Comparison of ENCODE assay signal across 11 mouse cellular contexts in the genomic region with DNA sequence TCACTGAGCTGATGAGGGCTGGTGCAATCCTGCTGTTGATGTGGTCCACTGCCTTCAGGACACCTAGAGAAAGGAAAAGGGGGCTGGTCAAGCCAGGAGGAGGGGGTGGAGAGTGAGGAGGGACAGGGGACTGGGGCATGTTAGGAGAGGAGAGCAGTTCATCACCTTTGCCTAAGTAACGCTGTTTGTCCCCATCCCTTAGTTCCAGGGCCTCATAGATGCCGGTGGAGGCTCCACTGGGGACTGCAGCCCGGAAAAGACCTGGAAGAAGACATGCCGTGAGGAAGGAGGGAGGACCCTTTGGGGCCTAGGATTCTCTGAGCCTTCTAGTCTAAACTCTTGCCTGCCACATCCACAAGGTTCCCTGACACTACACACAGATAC. TPM values are rescaled to one million over a fixed set of nuclear protein-coding genes. Genes with fewer than 3 reads are reported as not detected.
A peak's percentile ranks its signal among the peaks of the same experiment; 100 is the strongest.
DNase-seq lines count a peak whose midpoint lies in the region; ATAC-seq lines count a peak whose summit lies in the region.
"Had no signal": no experiment of that assay in that cellular context is flagged by ENCODE, and none has a peak within 500 bp of the region (broad histone marks: within the 10 kb centered on the region; RNA-seq: fewer than 3 reads in every experiment).

No protein-coding gene starts in this region.

- H3K4me3 ChIP-seq in hindbrain, embryonic 13.5 days, result no peak overlapping the region; the same call in 1 of the 2 replicates
- H3K4me3 ChIP-seq in hindbrain, embryonic 11.5 days (ENCODE audit: low read depth, low read length), result no peak overlapping the region
- H3K4me3 ChIP-seq in embryonic facial prominence, embryonic 10.5 days, result peak overlapping the region; percentile 11; the same call in 1 of the 2 replicates
- no peak overlapping the region for H3K4me3 ChIP-seq in hindbrain, embryonic 14.5 days (replicated peaks; ENCODE audit: low read length)
- no peak overlapping the region for H3K4me3 ChIP-seq in midbrain, embryonic 15.5 days

- ATAC-seq in hindbrain, embryonic 13.5 days (ENCODE audit: low FRiP score), result no peak
- no peak for ATAC-seq in hindbrain, embryonic 11.5 days (ENCODE audit: low FRiP score)
- ATAC-seq in hindbrain, embryonic 14.5 days (ENCODE audit: low FRiP score), result no peak
- no peak for ATAC-seq in midbrain, embryonic 15.5 days (replicated peaks)
- no peak for ATAC-seq in erythroid progenitor cell, adult 5-6 weeks (replicated peaks; ENCODE audit: low FRiP score, poor library complexity, severe bottlenecking)

- H3K9me3 ChIP-seq in hindbrain, embryonic 13.5 days, result no peaks in the 10 kb centered on the region
- no peaks in the 10 kb centered on the region for H3K9me3 ChIP-seq in hindbrain, embryonic 11.5 days (ENCODE audit: control insufficient read depth, low read length)
- H3K9me3 ChIP-seq in embryonic facial prominence, embryonic 10.5 days, result no peaks in the 10 kb centered on the region
- no peaks in the 10 kb centered on the region for H3K9me3 ChIP-seq in hindbrain, embryonic 14.5 days (ENCODE audit: control insufficient read depth, low read length)
- H3K9me3 ChIP-seq in midbrain, embryonic 15.5 days, result no peaks in the 10 kb centered on the region

- no peak for DNase-seq in hindbrain, embryonic 11.5 days (ENCODE audit: low spot score)
- DNase-seq in embryonic facial prominence, embryonic 10.5 days (ENCODE audit: low spot score), result no peak
- DNase-seq in hindbrain, embryonic 14.5 days (ENCODE audit: low spot score), result no peak
- DNase-seq in adrenal gland, adult 2 months, result no peak
- DNase-seq in embryo, embryonic 10.5 days (ENCODE audit: low spot score), result no peak
- DNase-seq: heart, postnatal 14 days had no signal

- H3K27ac ChIP-seq in hindbrain, embryonic 13.5 days, result no peak overlapping the region
- no peak overlapping the region for H3K27ac ChIP-seq in hindbrain, embryonic 11.5 days (ENCODE audit: low read depth, low read length)
- H3K27ac ChIP-seq in embryonic facial prominence, embryonic 10.5 days (replicated peaks), result peak overlapping the region; percentile 40
- H3K27ac ChIP-seq in hindbrain, embryonic 14.5 days, result no peak overlapping the region
- H3K27ac ChIP-seq in midbrain, embryonic 15.5 days, result peak overlapping the region; percentile 13; the same call in 1 of the 2 replicates

- H3K4me1 ChIP-seq in hindbrain, embryonic 13.5 days (replicated peaks), result peaks cover 32% of the 10 kb centered on the region
- no peaks in the 10 kb centered on the region; the same call in 1 of the 2 replicates for H3K4me1 ChIP-seq in hindbrain, embryonic 11.5 days (replicated peaks; ENCODE audit: control insufficient read depth, insufficient read depth, low read length)
- peaks cover 33% of the 10 kb centered on the region for H3K4me1 ChIP-seq in embryonic facial prominence, embryonic 10.5 days
- H3K4me1 ChIP-seq in hindbrain, embryonic 14.5 days (replicated peaks; ENCODE audit: control insufficient read depth, insufficient read depth, low read length), result peaks cover 15% of the 10 kb centered on the region; the same call in 1 of the 2 replicates
- H3K4me1 ChIP-seq in midbrain, embryonic 15.5 days, result peaks cover 27% of the 10 kb centered on the region

- H3K9ac ChIP-seq in hindbrain, embryonic 13.5 days, result peak overlapping the region; percentile 81
- H3K9ac ChIP-seq in hindbrain, embryonic 11.5 days (ENCODE audit: low read depth, low read length), result no peak overlapping the region
- H3K9ac ChIP-seq in hindbrain, embryonic 14.5 days, result no peak overlapping the region
- no peak overlapping the region for H3K9ac ChIP-seq in midbrain, embryonic 15.5 days

- WGBS in hindbrain, embryonic 13.5 days, result 43% methylated on average over 4 of the region's 4 CpGs
- WGBS in hindbrain, embryonic 11.5 days, result 34% methylated on average over 4 of the region's 4 CpGs
- WGBS in embryonic facial prominence, embryonic 10.5 days, result 25% methylated on average over 4 of the region's 4 CpGs
- WGBS in hindbrain, embryonic 14.5 days, result 19% methylated on average over 4 of the region's 4 CpGs
- 24% methylated on average over 4 of the region's 4 CpGs for WGBS in midbrain, embryonic 15.5 days

- peaks cover 18% of the 10 kb centered on the region for H3K27me3 ChIP-seq in hindbrain, embryonic 13.5 days
- peaks cover 4% of the 10 kb centered on the region for H3K27me3 ChIP-seq in hindbrain, embryonic 11.5 days (ENCODE audit: control insufficient read depth, insufficient read depth, low read length)
- H3K27me3 ChIP-seq in embryonic facial prominence, embryonic 10.5 days (replicated peaks; ENCODE audit: low read depth, poor library complexity, severe bottlenecking), result peaks cover 86% of the 10 kb centered on the region
- H3K27me3 ChIP-seq in hindbrain, embryonic 14.5 days (ENCODE audit: control insufficient read depth, insufficient read depth, low read length), result no peaks in the 10 kb centered on the region
- H3K27me3 ChIP-seq in midbrain, embryonic 15.5 days (replicated peaks), result 0 out of 2 replicates have a peak, but pooled peaks cover 2% of the 10 kb centered on the region

- H3K4me2 ChIP-seq in hindbrain, embryonic 13.5 days, result peak overlapping the region; percentile 72
- no peak overlapping the region for H3K4me2 ChIP-seq in hindbrain, embryonic 11.5 days (replicated peaks; ENCODE audit: low read depth, low read length)
- peak overlapping the region; percentile 71 for H3K4me2 ChIP-seq in hindbrain, embryonic 14.5 days (replicated peaks)
- peak overlapping the region; percentile 81 for H3K4me2 ChIP-seq in midbrain, embryonic 15.5 days

- H3K36me3 ChIP-seq in hindbrain, embryonic 13.5 days, result no peaks in the 10 kb centered on the region
- no peaks in the 10 kb centered on the region for H3K36me3 ChIP-seq in hindbrain, embryonic 11.5 days (ENCODE audit: control insufficient read depth, insufficient read depth, low read length)
- no peaks in the 10 kb centered on the region for H3K36me3 ChIP-seq in embryonic facial prominence, embryonic 10.5 days (replicated peaks)
- H3K36me3 ChIP-seq in hindbrain, embryonic 14.5 days (replicated peaks; ENCODE audit: control insufficient read depth, insufficient read depth), result no peaks in the 10 kb centered on the region
- H3K36me3 ChIP-seq in midbrain, embryonic 15.5 days (replicated peaks), result no peaks in the 10 kb centered on the region

RNA-seq across cellular contexts. Expression of a gene that starts 1.9 kb away (rescaled TPM):
- polyA plus RNA-seq in hindbrain, embryonic 13.5 days (2015; fragmentation: Nextera tagmentation; extraction: Ambion mirVana), result 53.2 and 58.7 TPM in 2 replicates
- 5.9 and 7.1 TPM in 2 replicates for polyA plus RNA-seq in hindbrain, embryonic 11.5 days (2014; fragmentation: Nextera tagmentation; extraction: Ambion mirVana)
- 2.3 and 2.4 TPM in 2 replicates for polyA plus RNA-seq in embryonic facial prominence, embryonic 10.5 days (2016; fragmentation: Nextera tagmentation; extraction: Ambion mirVana)
- 142 and 174 TPM in 2 replicates for polyA plus RNA-seq in hindbrain, embryonic 14.5 days (2014; fragmentation: Nextera tagmentation; extraction: Ambion mirVana)
- 89.2 and 90.8 TPM in 2 replicates for polyA plus RNA-seq in midbrain, embryonic 15.5 days (2015; fragmentation: Nextera tagmentation; extraction: Ambion mirVana)
- 10 to 100 TPM; 12.4 to 35.9 TPM for total RNA-seq in adrenal gland, adult 2 months (2021)
- polyA plus RNA-seq in adrenal gland, adult 2 months (2012; rRNA removed), result 8.3 and 16.5 TPM in 2 replicates
- not detected in 2 replicates for total RNA-seq in erythroid progenitor cell, adult 5-6 weeks (2015; ENCODE audit: low replicate concordance)
- total RNA-seq in erythroid progenitor cell, adult 5-6 weeks (2017; ENCODE audit: low replicate concordance), result not detected in 2 replicates

RNA-seq across cellular contexts. Expression of a gene that starts 11.2 kb away (rescaled TPM):
- polyA plus RNA-seq in hindbrain, embryonic 13.5 days (2015; fragmentation: Nextera tagmentation; extraction: Ambion mirVana), result 21.6 and 22.7 TPM in 2 replicates
- polyA plus RNA-seq in hindbrain, embryonic 11.5 days (2014; fragmentation: Nextera tagmentation; extraction: Ambion mirVana), result 9.2 and 12.7 TPM in 2 replicates
- polyA plus RNA-seq in embryonic facial prominence, embryonic 10.5 days (2016; fragmentation: Nextera tagmentation; extraction: Ambion mirVana), result 12.6 and 15.2 TPM in 2 replicates
- polyA plus RNA-seq in hindbrain, embryonic 14.5 days (2014; fragmentation: Nextera tagmentation; extraction: Ambion mirVana), result 25.9 and 26.0 TPM in 2 replicates
- polyA plus RNA-seq in midbrain, embryonic 15.5 days (2015; fragmentation: Nextera tagmentation; extraction: Ambion mirVana), result 32.7 and 34.3 TPM in 2 replicates
- total RNA-seq in adrenal gland, adult 2 months (2021), result 10 to 100 TPM; 76.8 to 86.3 TPM
- 73.3 and 110 TPM in 2 replicates for polyA plus RNA-seq in adrenal gland, adult 2 months (2012; rRNA removed)
- total RNA-seq in erythroid progenitor cell, adult 5-6 weeks (2015; ENCODE audit: low replicate concordance), result 9.4 and 13.8 TPM in 2 replicates
- total RNA-seq in erythroid progenitor cell, adult 5-6 weeks (2017; ENCODE audit: low replicate concordance), result 0.15 and 0.51 TPM in 2 replicates

RNA-seq across cellular contexts. Expression of a gene that starts 11.7 kb away (rescaled TPM):
- polyA plus RNA-seq in hindbrain, embryonic 13.5 days (2015; fragmentation: Nextera tagmentation; extraction: Ambion mirVana), result not detected in 2 replicates
- polyA plus RNA-seq in hindbrain, embryonic 11.5 days (2014; fragmentation: Nextera tagmentation; extraction: Ambion mirVana), result not detected in 2 replicates
- not detected in 2 replicates for polyA plus RNA-seq in embryonic facial prominence, embryonic 10.5 days (2016; fragmentation: Nextera tagmentation; extraction: Ambion mirVana)
- not detected in 2 replicates for polyA plus RNA-seq in hindbrain, embryonic 14.5 days (2014; fragmentation: Nextera tagmentation; extraction: Ambion mirVana)
- polyA plus RNA-seq in midbrain, embryonic 15.5 days (2015; fragmentation: Nextera tagmentation; extraction: Ambion mirVana), result not detected in 2 replicates
- total RNA-seq in adrenal gland, adult 2 months (2021), result not detected
- polyA plus RNA-seq in adrenal gland, adult 2 months (2012; rRNA removed), result not detected in 2 replicates
- total RNA-seq in erythroid progenitor cell, adult 5-6 weeks (2015; ENCODE audit: low replicate concordance), result not detected in 2 replicates
- total RNA-seq in erythroid progenitor cell, adult 5-6 weeks (2017; ENCODE audit: low replicate concordance), result not detected in 2 replicates
- polyA plus RNA-seq: liver, embryonic 16.5 days; small intestine, adult 2 months had no signal

RNA-seq across cellular contexts. Expression of a gene that starts 12.0 kb away (rescaled TPM):
- polyA plus RNA-seq in hindbrain, embryonic 13.5 days (2015; fragmentation: Nextera tagmentation; extraction: Ambion mirVana), result 4.0 and 6.3 TPM in 2 replicates
- polyA plus RNA-seq in hindbrain, embryonic 11.5 days (2014; fragmentation: Nextera tagmentation; extraction: Ambion mirVana), result 4.1 and 4.7 TPM in 2 replicates
- 0.50 and 0.74 TPM in 2 replicates for polyA plus RNA-seq in embryonic facial prominence, embryonic 10.5 days (2016; fragmentation: Nextera tagmentation; extraction: Ambion mirVana)
- 3.7 and 6.4 TPM in 2 replicates for polyA plus RNA-seq in hindbrain, embryonic 14.5 days (2014; fragmentation: Nextera tagmentation; extraction: Ambion mirVana)
- polyA plus RNA-seq in midbrain, embryonic 15.5 days (2015; fragmentation: Nextera tagmentation; extraction: Ambion mirVana), result 4.8 and 6.7 TPM in 2 replicates
- under 1 TPM; 0.29 to 0.38 TPM for total RNA-seq in adrenal gland, adult 2 months (2021)
- polyA plus RNA-seq in adrenal gland, adult 2 months (2012; rRNA removed), result 0.16 and 0.32 TPM in 2 replicates
- total RNA-seq in erythroid progenitor cell, adult 5-6 weeks (2015; ENCODE audit: low replicate concordance), result not detected in 2 replicates
- not detected in 2 replicates for total RNA-seq in erythroid progenitor cell, adult 5-6 weeks (2017; ENCODE audit: low replicate concordance)
- polyA plus RNA-seq: liver, embryonic 16.5 days had no signal

RNA-seq across cellular contexts. Expression of a gene that starts 26.4 kb away (rescaled TPM):
- 670 and 677 TPM in 2 replicates for polyA plus RNA-seq in hindbrain, embryonic 13.5 days (2015; fragmentation: Nextera tagmentation; extraction: Ambion mirVana)
- polyA plus RNA-seq in hindbrain, embryonic 11.5 days (2014; fragmentation: Nextera tagmentation; extraction: Ambion mirVana), result 553 and 590 TPM in 2 replicates
- polyA plus RNA-seq in embryonic facial prominence, embryonic 10.5 days (2016; fragmentation: Nextera tagmentation; extraction: Ambion mirVana), result 425 and 454 TPM in 2 replicates
- polyA plus RNA-seq in hindbrain, embryonic 14.5 days (2014; fragmentation: Nextera tagmentation; extraction: Ambion mirVana), result 616 and 701 TPM in 2 replicates
- polyA plus RNA-seq in midbrain, embryonic 15.5 days (2015; fragmentation: Nextera tagmentation; extraction: Ambion mirVana), result 668 and 674 TPM in 2 replicates
- total RNA-seq in adrenal gland, adult 2 months (2021), result 100 to 1,000 TPM; 357 to 360 TPM
- 233 and 246 TPM in 2 replicates for polyA plus RNA-seq in adrenal gland, adult 2 months (2012; rRNA removed)
- 26.0 and 63.4 TPM in 2 replicates for total RNA-seq in erythroid progenitor cell, adult 5-6 weeks (2015; ENCODE audit: low replicate concordance)
- 21.9 and 23.3 TPM in 2 replicates for total RNA-seq in erythroid progenitor cell, adult 5-6 weeks (2017; ENCODE audit: low replicate concordance)

Comparison
In these comparisons a context has a peak if more than half of its experiments do, and no peak if none do; other contexts are left out.
1. H3K27ac ChIP-seq: peak in embryonic facial prominence, embryonic 10.5 days (single experiment) and midbrain, embryonic 15.5 days (single experiment); none in hindbrain, embryonic 13.5 days (single experiment), hindbrain, embryonic 11.5 days (single experiment) and hindbrain, embryonic 14.5 days (single experiment).